Mouse (Mus musculus) hematopoietic stem cell, adult 5-6 weeks (primary cell): ENCODE results near the gene Gm15080. TPM values are rescaled to one million over a fixed set of nuclear protein-coding genes. Genes with fewer than 3 reads are reported as not detected.
"Not testable (repeated sequence)": the region's sequence is repeated elsewhere in the genome, so short reads cannot be mapped to it uniquely, and the experiment has no call there.

Experiments used
- ATAC-seq, 2 experiments: fragments of 125-278 bp in 1 of 2; replicated peaks in 1 of 2; 2 replicates each; pipeline ENCODE4 v1.8.0; 2016 to 2017; ENCODE audit warnings: inconsistent platforms in 2 of 2, mild to moderate bottlenecking in 2 of 2, moderate number of reproducible peaks in 2 of 2, low read depth in 1 of 2, moderate TSS enrichment in 1 of 2; ENCODE audit not compliant: low FRiP score in 2 of 2, poor library complexity in 2 of 2, severe bottlenecking in 2 of 2, insufficient read depth in 1 of 2, low TSS enrichment in 1 of 2
- total RNA-seq: library from RNA; stranded (forward); fragments of 172-1452, 232-1000 nt; gene quantifications from 2 replicates; pipeline ENCODE4 v1.2.3, GENCODE M21; 2017

The Gm15080 gene
- not detected in 2 replicates for total RNA-seq

GRCm38 (mm10) chrX:147992693-147993092 lies at the start of gene Gm15080:
Gene Gm15080 (plus strand): TSS chrX:147992993.
- ATAC-seq: not testable (repeated sequence)

Other genes starting within 250 kb of the Gm15080 start
- gene Gm15128, start 227.0 kb upstream of the Gm15080 start, total RNA-seq: not detected in 2 replicates
- not detected in 2 replicates for gene Gm15107, start 187.7 kb downstream of the Gm15080 start, total RNA-seq